Mouse (Mus musculus) cerebellum, adult 2 months (tissue): ENCODE results near the gene Aldh3b3.

ENCODE experiments used
- CTCF ChIP-seq: fragments of 200-500 bp; IDR thresholded peaks from 2 replicates; pipeline ENCODE4 v1.5.1; 2011; ENCODE audit warnings: low read depth, mild to moderate bottlenecking, control low read depth, low read length, moderate library complexity, borderline replicate concordance; ENCODE audit not compliant: insufficient read depth
- POLR2A ChIP-seq: fragments of 200-500 bp; IDR thresholded peaks from 2 replicates; pipeline ENCODE4 v1.6.1; 2011; ENCODE audit warnings: low read length, control low read depth, borderline replicate concordance; ENCODE audit not compliant: insufficient read depth

GRCm38 (mm10) chr19:3988750-3989149 is 30.3 kb downstream of the Aldh3b3 start:
- TF ChIP-seq CTCF = no peak
- no peak for TF ChIP-seq POLR2A
